Mouse (Mus musculus): ENCODE data around the gene Xxylt1.

Xxylt1 gene

DNA sequence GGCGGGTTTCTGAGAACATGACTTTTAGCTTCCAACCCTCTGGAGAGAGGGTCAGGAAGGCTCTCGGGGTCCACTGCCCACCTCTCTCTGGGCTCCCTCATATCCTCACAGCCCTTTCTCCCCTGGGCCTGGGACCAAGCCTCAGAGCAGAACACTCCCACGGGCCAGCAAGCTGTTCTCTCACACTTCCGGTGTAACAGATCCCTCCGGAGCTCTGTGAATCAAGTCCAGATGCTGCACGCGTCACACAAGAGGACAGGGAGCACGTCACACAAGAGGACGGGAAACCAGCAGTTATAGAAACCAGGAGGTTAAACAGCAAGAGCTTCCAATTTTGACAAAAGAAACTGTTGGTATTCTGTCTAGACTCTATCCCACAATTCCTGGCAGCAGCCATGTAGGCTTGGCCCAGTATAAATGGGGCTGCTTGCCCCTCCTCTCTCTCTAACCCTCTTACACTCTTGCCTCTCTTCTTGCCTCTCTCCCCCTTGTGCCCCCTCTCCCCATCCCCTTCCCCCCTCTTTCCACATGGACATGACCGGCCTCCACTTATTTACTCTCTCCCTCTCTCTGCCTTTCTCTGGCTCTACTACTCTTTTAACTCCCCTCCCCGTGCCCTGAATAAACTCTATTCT lies 19.9 kb downstream of the Xxylt1 start:
- peak; percentile 41 for DNase-seq (ENCODE audit: low read depth, low spot score)

DNA sequence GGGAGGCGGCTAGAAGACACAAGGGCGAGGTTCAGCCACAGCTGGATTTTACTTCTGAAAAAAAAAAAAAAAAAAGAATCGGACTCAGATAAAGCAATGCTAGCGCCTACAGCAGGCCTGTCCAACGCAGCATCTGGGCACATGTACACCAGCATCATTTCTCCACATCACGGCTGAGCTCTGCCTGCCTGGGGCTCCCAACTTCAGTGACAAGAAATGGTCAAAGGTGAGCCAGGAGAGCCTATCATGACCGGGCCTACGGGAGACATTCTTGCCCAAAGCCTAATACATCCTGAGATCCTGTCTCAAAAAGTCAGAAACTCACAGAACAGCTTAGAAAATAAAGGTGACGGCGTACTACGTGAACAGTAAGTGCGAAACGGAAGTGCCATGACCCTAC lies 20.5 kb downstream of the Xxylt1 start:
- DNase-seq (ENCODE audit: low read depth, low spot score), result no peak

DNA sequence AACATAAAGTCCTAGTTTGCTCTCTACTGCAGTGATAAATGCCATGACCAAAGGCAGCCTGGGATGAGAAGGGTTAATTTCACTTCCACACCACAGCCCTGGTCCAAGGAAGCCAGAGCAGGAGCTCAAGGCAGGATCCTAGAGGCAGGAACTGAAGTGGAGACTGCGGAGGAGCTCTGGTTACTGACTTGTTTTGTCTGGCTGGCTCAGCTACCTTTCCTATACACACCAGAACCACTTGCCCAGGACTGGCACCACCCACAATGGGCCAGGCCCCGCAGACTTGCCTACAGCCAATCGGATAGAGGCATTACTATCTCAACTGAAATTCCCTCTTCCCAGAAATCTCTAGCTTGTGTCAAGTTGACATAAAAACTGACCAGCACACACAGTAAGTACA lies 21.0 kb downstream of the Xxylt1 start:
- no peak for DNase-seq (ENCODE audit: low read depth, low spot score)

DNA sequence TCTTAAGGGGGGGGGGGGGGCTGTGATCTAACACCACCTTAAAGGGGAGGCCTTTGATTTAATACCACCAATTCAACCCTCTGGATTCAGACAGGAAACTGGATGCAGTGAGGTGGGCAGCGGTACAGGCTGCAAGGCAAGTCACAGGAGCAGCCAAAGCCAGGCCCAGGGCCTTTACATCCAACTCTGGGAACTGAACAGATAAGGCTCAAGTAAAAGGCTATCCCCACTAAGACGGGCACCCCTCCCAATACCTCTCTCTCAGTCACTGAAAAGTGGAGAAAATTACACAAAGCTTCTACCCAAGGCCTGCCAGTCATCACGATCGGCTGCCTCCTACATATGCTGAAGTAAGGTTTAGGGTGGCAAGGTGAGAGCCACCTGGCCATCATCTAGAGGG lies 21.5 kb downstream of the Xxylt1 start:
- no peak for DNase-seq (ENCODE audit: low read depth, low spot score)

DNA sequence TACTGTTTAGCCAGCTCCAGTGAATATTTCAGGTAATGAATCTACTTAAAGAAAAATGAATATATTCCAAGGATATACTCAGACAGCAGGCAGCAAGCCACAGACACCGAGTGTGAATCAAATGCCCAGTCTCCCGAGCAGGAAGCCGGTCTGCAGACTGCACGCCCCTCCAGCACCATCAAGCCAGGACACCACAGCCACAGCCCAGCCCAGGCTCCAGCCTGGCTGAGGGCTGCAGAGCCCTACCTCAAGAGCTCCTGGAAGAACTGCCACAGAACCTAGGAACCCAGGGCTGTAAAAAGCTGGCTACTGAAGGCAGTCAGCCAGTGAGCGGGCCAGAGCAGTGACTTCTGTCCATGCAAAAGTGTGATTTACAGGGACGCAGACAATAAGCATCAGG lies 28.4 kb downstream of the Xxylt1 start:
- no peak for DNase-seq (ENCODE audit: low read depth, low spot score)

DNA sequence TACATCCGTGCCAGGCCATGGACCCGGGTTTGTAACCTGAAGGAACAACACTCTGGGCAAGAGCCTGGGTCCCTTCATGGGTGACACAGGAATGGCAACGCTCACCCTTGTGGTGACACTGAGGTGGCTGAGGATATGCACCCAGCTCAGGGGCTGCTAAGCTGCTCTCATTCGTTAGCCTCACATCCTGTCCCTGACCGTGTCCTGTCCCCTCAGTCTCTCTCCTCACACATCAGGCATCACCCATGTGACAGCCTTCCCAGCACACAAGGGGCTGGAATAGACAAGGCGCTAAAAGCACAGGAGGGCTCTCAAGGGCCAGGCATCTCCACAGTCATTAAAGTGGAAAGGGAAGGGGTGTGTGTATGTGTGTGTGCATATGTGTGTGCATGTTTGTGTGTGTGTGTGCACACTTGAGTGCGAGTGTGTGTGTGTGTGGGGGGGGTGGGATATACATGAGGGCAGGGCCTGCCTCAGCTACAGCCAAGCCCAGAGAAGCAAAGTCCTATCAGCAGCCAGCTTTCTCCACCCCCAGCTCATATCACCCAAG lies 29.0 kb downstream of the Xxylt1 start:
- no peak for DNase-seq (ENCODE audit: low read depth, low spot score)

DNA sequence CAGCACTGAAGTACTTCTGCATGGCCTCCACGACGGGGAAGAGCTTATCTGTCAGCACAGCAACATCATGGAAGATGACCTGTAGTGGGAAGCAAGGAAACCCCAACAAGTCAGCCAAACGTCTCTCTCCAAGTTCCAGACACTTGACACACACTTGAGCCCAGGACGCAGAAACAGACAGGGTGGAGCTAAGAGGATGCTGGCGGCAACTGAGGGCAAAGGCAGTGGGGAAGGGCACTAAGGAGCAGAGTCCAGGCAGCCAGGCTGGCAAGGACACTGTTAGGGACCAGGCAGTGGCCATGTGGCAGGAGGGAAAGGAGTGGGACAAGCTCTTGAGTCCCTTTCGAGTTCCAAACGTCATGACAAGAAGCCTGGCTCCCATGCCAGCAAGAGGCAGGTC lies 30.5 kb downstream of the Xxylt1 start:
- no peak for DNase-seq (ENCODE audit: low read depth, low spot score)

DNA sequence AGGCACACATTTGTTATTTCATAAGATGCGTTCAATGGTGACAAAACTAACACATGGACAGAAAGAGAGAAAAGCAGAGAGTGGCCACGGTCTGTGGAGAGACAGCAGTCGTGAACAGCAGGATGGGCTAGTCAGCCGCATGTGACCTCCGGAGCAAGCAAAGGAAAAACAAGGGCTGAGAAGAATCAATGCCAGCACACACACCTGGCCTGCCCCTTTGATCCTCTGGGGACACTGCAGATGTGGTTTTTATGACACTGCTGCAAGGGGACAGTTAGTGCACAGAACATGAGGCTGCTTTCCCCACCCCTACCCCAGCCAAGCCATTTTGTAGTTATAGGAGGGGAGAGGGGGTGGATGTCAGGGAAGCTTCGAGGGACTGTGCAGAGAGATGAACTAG lies 33.0 kb downstream of the Xxylt1 start:
- no peak for DNase-seq (ENCODE audit: low read depth, low spot score)

DNA sequence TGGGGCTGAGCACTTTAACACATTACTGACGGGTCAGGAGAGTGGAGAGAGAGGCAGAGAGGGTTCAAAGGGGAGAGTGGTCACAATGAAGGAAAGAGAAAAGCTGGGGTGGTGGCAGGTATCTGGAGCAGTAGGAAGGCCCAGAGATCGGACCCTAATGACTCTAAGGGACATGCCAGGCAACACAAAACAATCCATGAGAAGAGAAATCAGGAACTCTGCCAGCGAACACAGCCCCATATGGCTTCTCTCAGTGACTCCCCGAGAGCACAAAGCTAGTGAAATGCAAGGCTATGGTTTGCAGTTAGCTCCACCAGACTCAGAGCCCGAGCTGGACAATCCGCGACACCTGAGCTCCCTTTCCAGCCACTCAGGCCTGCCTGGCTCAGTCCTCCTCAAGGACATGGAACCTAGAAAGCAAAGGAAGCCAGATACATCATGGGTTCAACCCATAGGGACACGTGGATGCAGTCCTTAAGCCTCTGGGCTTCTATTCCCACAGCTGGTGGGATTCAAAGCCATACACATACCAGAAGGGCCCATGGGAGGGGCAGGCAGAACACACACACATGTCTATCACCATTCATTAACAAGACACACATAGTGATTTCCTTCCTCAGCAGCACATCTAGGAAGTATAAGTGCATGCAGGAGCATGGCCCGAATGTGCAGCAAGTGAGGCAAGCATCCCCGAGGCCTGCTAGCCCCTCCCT lies 33.9 kb downstream of the Xxylt1 start:
- DNase-seq (ENCODE audit: low read depth, low spot score), result no peak

DNA sequence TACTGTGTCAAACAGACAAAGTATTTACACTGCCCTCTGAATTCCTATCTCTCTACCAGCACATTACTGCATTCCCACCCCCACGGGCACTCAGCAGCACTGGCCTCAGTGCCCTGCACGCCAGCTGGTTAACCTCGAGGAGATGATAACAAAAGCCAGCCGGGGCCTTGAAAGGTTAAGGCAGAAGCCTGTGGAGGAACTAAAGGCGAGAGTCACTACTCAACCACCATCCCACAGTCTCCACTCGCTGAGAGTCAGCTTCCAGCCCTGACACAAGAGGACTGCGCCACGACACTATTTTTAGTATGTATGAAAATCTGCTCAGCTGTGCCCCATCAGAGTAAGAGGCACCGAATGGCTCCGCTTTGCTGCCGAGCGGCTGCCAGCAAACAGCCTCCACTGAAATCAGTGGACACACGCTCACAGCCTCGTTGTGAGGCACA lies 35.0 kb downstream of the Xxylt1 start:
- peak; percentile 20 for DNase-seq (ENCODE audit: low read depth, low spot score)

DNA sequence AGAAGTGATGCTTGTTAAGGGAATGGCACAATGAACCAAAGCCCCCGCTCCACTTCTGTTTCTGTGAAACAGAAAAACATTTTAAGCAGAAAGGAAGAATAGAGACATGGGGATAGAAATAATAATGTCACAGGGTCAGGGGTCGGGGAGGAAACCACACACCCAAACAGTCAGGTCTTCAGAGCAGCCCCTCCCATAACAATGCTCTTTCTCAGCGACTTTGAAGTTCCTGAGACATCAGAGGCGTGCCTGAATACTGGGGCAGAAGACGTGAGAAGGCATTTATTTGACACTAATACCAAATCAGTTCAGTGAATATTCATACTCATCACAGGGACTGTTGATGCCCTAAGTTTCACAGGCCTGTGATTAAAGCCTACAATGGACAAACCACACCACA lies 36.0 kb downstream of the Xxylt1 start:
- no peak for DNase-seq (ENCODE audit: low read depth, low spot score)

DNA sequence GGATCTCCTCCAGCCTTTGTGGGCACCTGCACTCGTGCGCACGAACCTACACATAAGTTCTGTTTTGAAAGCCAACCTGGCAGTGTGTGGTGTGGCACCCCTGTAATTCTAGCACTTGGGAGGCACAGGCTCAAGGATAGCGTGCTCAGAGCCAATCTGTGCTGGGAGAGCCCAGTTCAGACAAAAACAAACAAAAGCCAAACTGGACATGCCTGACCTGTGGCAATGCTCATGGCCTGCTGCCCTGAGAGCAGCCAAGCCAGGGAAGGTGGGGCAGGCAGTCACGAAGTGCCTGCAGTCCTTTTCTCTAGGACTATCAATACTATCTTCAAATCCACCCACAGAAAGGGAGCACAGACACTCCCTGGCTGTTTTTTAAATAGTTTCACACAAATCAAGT lies 38.1 kb downstream of the Xxylt1 start:
- no peak for DNase-seq (ENCODE audit: low read depth, low spot score)

DNA sequence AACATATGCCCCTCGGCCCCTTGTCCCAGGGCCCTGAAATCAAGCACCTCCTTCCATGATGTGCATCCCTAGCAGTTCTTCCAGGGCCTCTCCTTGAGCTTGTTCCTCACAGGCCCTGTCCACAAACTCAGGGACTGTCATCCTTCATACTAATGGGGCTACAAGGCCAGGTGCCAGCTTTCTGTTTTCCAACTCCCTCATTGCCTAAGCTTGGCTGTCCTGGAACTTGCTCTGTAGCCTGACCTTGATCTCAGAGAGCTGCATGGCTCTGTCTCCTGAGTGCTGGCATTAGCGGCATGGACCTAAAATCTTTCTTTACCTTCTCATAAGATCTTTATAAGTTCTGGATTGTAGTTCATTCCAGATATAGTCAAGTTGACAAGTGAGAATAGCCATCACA lies 39.7 kb downstream of the Xxylt1 start:
- DNase-seq (ENCODE audit: low read depth, low spot score), result no peak

DNA sequence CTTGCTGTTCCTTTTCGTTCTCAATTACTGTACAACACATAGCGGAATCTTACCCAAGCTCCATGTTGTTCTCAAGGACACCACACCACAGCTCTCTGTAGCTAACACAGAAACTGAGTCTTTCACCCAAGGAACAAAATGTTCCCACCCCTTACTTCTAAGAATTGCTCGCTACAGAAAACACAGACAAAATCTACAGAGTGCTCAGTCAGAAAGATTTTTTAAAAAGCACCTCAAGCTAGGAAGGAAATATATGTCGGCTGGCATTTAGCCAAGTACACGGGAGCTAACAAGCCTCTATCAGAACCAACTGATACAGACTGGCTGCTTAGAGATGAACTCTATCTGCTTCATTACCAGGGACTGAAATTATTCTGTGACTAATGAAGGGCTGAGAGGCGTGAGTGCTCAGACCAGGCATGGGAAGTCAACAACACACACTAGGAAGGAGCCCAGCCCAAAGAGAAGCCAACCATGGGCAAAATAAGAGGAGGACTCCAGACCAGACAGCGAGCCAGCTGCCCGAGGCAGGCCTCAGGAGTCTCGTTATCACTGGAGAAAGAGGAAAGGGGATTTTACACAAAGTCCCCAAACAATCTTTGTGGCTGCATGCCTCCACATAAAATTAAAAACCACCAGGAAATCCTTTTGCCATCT lies 41.3 kb downstream of the Xxylt1 start:
- DNase-seq (ENCODE audit: low read depth, low spot score), result no peak

DNA sequence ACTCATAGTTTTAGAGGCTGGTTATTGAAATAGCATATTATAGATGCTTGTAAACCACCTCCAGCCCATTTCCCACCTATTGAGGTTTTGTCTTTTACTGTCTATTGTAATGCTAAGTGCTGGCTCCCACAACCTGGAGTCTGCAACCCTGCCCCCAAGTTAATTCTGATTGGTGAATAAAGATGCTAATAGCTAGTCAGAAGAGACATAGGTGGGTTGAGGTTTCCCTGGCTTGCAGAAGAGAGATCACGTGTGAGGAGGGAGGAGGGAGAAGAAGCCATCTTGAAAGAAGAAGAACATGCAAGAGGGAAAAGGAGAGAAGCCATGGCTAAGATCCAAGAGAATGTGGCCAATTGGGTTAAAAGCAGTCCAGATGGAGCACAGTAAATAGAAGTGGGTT lies 43.8 kb downstream of the Xxylt1 start:
- DNase-seq (ENCODE audit: low read depth, low spot score), result no peak

DNA sequence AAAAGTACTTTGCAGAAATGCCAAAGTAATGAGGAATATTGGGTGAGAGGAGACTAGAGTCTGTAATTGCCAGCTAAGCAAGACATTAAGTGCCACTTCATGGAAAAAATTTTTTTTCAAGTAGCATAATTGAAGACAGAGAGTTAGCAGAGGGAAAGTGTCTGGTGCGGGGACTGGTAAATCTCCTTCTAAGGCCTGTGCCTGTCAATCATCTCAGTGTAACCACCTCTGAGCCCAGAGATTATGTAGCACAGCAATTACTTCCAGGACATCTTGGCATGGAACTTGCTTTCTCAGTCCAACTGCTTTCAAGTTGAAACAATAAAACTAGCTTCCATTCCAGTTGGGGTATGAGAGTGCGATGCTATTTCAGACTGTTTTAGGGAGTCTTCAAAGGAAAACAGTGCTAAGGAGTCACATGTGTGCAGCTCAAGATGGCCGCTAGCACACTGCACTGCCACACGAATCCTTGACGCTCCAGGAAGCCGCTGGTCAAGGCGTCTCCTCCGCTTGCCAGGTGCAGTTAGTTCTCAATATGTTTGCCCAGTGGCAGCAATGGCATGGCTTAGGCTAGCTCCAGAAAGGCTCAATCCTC lies 45.5 kb downstream of the Xxylt1 start:
- DNase-seq (ENCODE audit: low read depth, low spot score), result no peak

DNA sequence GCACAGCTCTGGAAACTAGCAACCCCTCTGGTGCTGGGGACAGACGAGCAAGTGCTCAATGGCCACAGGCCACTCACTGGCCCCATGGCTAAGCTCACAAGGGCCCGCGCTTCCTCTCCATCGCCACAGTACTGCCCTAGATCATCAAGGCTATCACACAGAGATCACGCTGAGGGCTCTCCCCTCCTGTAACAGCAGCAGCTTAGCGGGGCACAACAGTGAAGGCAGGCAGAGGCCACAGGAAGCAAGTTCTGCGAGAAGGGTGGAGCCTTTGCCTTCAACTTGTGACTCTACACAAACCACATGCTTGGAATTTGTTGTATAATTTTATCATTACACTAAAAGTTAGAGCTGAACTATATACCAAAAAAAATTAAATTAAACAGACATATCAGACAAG lies 46.0 kb downstream of the Xxylt1 start:
- DNase-seq (ENCODE audit: low read depth, low spot score), result no peak

DNA sequence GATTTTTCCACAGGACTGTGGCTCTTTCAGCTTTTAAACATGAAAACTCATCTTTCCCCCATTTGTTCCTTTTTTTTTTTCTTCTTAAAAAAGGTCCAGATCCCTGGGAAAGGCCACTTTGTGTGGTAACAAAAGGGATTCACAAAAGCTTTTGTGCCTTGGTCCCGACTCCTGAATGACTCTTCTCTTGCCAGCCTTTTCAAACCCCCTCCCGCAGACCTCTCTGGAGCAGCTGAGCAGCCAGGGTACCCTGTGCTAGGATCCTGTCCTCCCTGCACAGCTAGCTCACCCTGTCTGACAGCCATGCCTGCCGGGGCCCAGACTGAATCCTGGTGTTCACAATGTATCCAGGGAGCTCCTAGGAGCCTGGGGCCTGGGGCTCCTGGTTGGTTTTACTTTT lies 47.2 kb downstream of the Xxylt1 start:
- DNase-seq (ENCODE audit: low read depth, low spot score), result no peak

DNA sequence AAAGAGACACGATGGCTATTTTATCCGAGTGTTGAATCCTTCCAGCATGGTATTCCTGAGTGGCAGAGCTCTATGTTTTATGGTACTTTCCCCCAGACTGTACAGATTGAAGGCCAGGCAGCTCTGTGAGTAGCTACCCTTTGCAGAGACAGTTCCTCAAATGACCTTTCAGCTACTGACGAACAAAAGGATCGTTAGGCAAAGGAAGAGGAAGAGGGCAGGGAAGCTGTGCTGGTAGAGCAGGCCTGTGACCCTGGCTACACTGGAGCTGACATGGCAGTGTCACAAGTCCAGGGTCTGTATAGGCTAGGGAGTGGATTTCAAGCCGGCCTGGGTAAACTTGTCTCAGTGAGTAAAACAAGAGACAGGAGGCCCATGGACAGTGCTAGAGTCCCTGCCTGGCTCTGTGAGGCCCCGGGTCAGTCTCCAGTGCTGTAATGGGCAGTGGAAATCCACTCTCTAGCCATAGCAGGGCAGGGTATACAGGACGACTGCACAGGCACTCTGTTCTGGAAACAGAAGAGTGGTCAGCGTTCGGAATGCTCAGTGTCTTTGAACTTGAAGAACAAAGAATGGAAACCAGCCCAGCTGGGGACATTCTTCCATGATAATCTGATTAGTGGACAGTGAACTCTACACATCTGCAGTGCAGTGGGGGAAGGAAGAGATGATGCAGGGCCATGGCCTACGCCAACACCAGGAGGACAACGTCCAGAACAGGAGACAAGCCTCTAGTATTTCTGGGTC lies 51.3 kb downstream of the Xxylt1 start:
- no peak for DNase-seq (ENCODE audit: low read depth, low spot score)

DNA sequence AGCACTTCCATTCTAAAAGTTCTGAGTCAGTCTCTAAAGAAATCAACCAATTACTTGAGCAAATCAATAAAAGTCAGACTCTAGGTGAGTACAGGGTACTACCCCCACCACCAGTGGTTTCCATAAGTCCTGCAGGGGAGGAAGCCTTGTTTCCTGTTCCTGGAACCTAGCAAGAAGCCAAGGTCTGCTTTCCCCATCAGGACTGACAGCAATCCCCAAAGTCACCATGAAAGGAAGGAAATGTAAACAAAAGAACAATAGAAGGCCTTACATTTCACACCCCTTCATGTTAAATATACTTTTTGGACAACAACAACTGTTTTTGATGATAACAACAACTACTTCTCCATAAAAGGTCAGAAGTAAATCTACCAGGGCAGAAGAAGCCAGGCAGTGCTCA lies 53.6 kb downstream of the Xxylt1 start:
- peak; percentile 43 for DNase-seq (ENCODE audit: low read depth, low spot score)

DNA sequence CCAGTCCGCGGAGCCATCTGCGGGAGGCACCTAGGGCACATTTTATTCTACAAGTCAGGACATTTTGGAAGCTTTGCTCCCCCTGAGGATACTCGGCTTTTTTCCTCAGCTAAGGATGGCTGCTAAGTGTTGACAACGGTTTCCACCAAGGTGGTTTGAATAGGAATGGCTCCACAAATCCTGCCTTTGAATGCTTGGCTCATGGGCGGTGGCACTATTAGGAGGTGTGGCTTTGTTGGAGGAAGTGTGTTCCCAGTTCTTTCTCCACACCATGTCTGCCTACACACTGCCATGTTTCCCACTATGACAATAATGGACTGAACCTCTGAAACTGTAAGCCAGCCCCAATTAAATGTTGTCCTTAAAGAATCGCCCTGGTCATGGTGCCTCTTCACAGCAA lies 55.7 kb downstream of the Xxylt1 start:
- DNase-seq (ENCODE audit: low read depth, low spot score), result no peak

DNA sequence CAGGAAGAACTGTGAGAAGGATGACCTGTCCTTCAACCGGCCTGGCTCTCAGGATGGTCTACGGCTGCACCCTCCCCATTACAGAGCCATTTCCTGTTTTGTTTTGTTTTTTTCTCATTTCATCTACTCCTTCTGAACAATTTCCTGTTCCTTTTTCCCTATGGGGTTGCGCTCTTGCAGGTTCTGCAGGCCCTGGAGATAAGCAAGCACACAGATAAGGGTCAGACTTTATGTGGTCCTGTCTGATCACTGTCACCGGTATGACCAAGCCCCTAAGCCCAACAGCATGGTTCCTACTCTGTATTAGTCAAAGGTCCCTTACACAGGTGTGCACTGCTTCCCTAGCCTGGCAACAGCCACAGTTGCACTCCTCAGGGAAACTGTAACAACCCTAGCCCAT lies 56.2 kb downstream of the Xxylt1 start:
- DNase-seq (ENCODE audit: low read depth, low spot score), result no peak

All from skeletal muscle tissue, adult 2 months (tissue).